22 mouse cellular contexts compared by ENCODE assay signal in the genomic region with DNA sequence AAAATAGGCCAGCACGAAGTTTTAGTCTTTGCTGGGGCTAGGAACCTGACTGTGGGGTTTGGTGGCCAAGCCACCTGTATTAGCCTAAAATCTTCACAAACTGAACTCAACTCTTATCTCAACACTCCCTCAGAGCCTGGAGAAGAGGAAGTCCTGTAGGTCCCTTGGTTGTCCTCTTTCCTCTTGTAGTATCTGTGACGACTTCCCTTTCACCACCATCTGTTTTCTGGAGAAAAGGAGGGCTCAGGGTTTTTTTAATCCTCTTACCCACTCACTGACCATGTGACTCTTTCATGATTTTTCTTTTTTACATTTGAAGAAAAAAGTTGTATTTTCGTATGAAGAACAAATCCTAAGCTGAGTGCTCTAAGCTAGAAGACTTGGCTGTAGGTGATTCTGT. TPM values are rescaled to one million over a fixed set of nuclear protein-coding genes. Genes with fewer than 3 reads are reported as not detected.
DNase-seq lines count a peak whose midpoint lies in the region; ATAC-seq and TF ChIP-seq lines count a peak whose summit lies in the region.
"Had no signal": no experiment of that assay in that cellular context is flagged by ENCODE, and none has a peak within 500 bp of the region (broad histone marks: within the 10 kb centered on the region; RNA-seq: fewer than 3 reads in every experiment).

No protein-coding gene starts in this region.

- 69% methylated on average over 3 of the region's 3 CpGs for WGBS in intestine, postnatal 0 days
- WGBS in intestine, embryonic 16.5 days = 75% methylated on average over 3 of the region's 3 CpGs
- WGBS in thymus, adult 2 months = 61% methylated on average over 3 of the region's 3 CpGs

- intact Hi-C loops in gastrocnemius, postnatal 36 days (cut with DNase I) = no loop called here

- H3K4me1 ChIP-seq in intestine, postnatal 0 days (replicated peaks; ENCODE audit: control insufficient read depth, insufficient read depth, low read length) = peaks cover 4% of the 10 kb centered on the region; the same call in 1 of the 2 replicates
- peaks cover 17% of the 10 kb centered on the region for H3K4me1 ChIP-seq in intestine, embryonic 16.5 days (ENCODE audit: control insufficient read depth, insufficient read depth, low read length)
- H3K4me1 ChIP-seq in megakaryocyte, embryonic 14.5 days = peaks cover 62% of the 10 kb centered on the region
- peaks cover 18% of the 10 kb centered on the region for H3K4me1 ChIP-seq in thymus, adult 2 months (replicated peaks; ENCODE audit: control insufficient read depth, insufficient read depth, low read length)

- no peak for TF ChIP-seq POLR2A in thymus, adult 2 months (IDR thresholded peaks at IDR 0.05; ENCODE audit: control insufficient read depth, extremely low read depth, insufficient read depth, low read length, poor library complexity)

- no peak for TF ChIP-seq CTCF in intestine, postnatal 0 days (IDR thresholded peaks at IDR 0.05; ENCODE audit: low read depth)
- TF ChIP-seq CTCF in thymus, adult 2 months (IDR thresholded peaks at IDR 0.05; ENCODE audit: borderline replicate concordance, control insufficient read depth, extremely low read depth, insufficient read depth, low read length, poor library complexity) = no peak

- no peak overlapping the region for H3K4me3 ChIP-seq in intestine, postnatal 0 days (ENCODE audit: low read depth, low read length)
- no peak overlapping the region for H3K4me3 ChIP-seq in intestine, embryonic 16.5 days (ENCODE audit: low read length)
- peak overlapping the region; percentile 42 for H3K4me3 ChIP-seq in megakaryocyte, embryonic 14.5 days (replicated peaks)
- no peak overlapping the region for H3K4me3 ChIP-seq in thymus, adult 2 months (ENCODE audit: control insufficient read depth, insufficient read depth, low read length)
- H3K4me3 ChIP-seq: embryonic facial prominence, embryonic 15.5 days; erythroblast, embryonic 14.5 days; forebrain, embryonic 10.5 days; forebrain, embryonic 15.5 days; heart, adult 2 months; heart, embryonic 15.5 days; hindbrain, embryonic 13.5 days had no signal

- no peak overlapping the region for H3K9ac ChIP-seq in intestine, postnatal 0 days (ENCODE audit: low read depth, low read length)
- no peak overlapping the region for H3K9ac ChIP-seq in intestine, embryonic 16.5 days (ENCODE audit: low read depth, low read length)
- H3K9ac ChIP-seq: embryonic facial prominence, embryonic 15.5 days; forebrain, embryonic 15.5 days; heart, embryonic 15.5 days; hindbrain, embryonic 13.5 days had no signal

- no peak for ATAC-seq in intestine, postnatal 0 days
- no peak for ATAC-seq in intestine, embryonic 16.5 days
- ATAC-seq in megakaryocyte, adult 5-6 weeks (ENCODE audit: poor library complexity, severe bottlenecking) = no peak
- ATAC-seq: forebrain, embryonic 15.5 days; hindbrain, postnatal 0 days had no signal

- peak; percentile 73 for DNase-seq in MEL-GATA-1-ER (ENCODE audit: extremely low read depth, low read depth)
- DNase-seq in thymus, adult 2 months = no peak
- no peak for DNase-seq in urinary bladder, postnatal 14 days (ENCODE audit: low spot score)
- DNase-seq in gastrocnemius, postnatal 36 days = no peak
- DNase-seq: adrenal gland, postnatal 25 days; cerebellum, adult 2 months; cerebellum, postnatal 10 days; embryo, embryonic 11 days; heart, adult 2 months; heart, postnatal 14 days had no signal

- H3K9me3 ChIP-seq in intestine, postnatal 0 days (ENCODE audit: control insufficient read depth) = no peaks in the 10 kb centered on the region
- no peaks in the 10 kb centered on the region for H3K9me3 ChIP-seq in intestine, embryonic 16.5 days (ENCODE audit: control insufficient read depth, low read length)
- no peaks in the 10 kb centered on the region for H3K9me3 ChIP-seq in megakaryocyte, embryonic 14.5 days
- H3K9me3 ChIP-seq: embryonic facial prominence, embryonic 15.5 days; forebrain, embryonic 10.5 days; forebrain, embryonic 15.5 days; heart, embryonic 15.5 days; hindbrain, embryonic 13.5 days had no signal

- no peaks in the 10 kb centered on the region for H3K27me3 ChIP-seq in intestine, postnatal 0 days (replicated peaks; ENCODE audit: control insufficient read depth, insufficient read depth, low read length)
- no peaks in the 10 kb centered on the region for H3K27me3 ChIP-seq in intestine, embryonic 16.5 days (replicated peaks; ENCODE audit: control insufficient read depth, insufficient read depth, low read length)
- no peaks in the 10 kb centered on the region for H3K27me3 ChIP-seq in megakaryocyte, embryonic 14.5 days (replicated peaks)
- H3K27me3 ChIP-seq in thymus, adult 2 months (ENCODE audit: control insufficient read depth, insufficient read depth, low read length) = no peaks in the 10 kb centered on the region
- H3K27me3 ChIP-seq: embryonic facial prominence, embryonic 15.5 days; forebrain, embryonic 15.5 days; heart, embryonic 15.5 days; hindbrain, embryonic 13.5 days had no signal

- H3K27ac ChIP-seq in intestine, postnatal 0 days (ENCODE audit: low read depth, low read length) = 0 out of 2 replicates have a peak overlapping the region, but pooled peaks have one; percentile 5
- H3K27ac ChIP-seq in intestine, embryonic 16.5 days (ENCODE audit: low read length) = no peak overlapping the region
- no peak overlapping the region for H3K27ac ChIP-seq in thymus, adult 2 months (ENCODE audit: control insufficient read depth, insufficient read depth, low read length)
- H3K27ac ChIP-seq: embryonic facial prominence, embryonic 15.5 days; forebrain, embryonic 10.5 days; forebrain, embryonic 15.5 days; heart, adult 2 months; heart, embryonic 15.5 days; hindbrain, embryonic 13.5 days; hindbrain, postnatal 0 days had no signal

- H3K4me2 ChIP-seq in intestine, postnatal 0 days (replicated peaks; ENCODE audit: low read depth) = no peak overlapping the region
- H3K4me2 ChIP-seq in intestine, embryonic 16.5 days (ENCODE audit: low read depth, low read length) = no peak overlapping the region
- H3K4me2 ChIP-seq: embryonic facial prominence, embryonic 15.5 days; forebrain, embryonic 15.5 days; heart, embryonic 11.5 days; heart, embryonic 15.5 days; hindbrain, embryonic 13.5 days had no signal

- peaks cover 62% of the 10 kb centered on the region for H3K36me3 ChIP-seq in intestine, postnatal 0 days (ENCODE audit: control insufficient read depth, insufficient read depth)
- peaks cover 31% of the 10 kb centered on the region for H3K36me3 ChIP-seq in intestine, embryonic 16.5 days (ENCODE audit: control insufficient read depth, insufficient read depth, low read length)
- peaks cover 76% of the 10 kb centered on the region for H3K36me3 ChIP-seq in megakaryocyte, embryonic 14.5 days (replicated peaks; ENCODE audit: low read length)
- H3K36me3 ChIP-seq in thymus, adult 2 months (ENCODE audit: control insufficient read depth, insufficient read depth, low read length) = peaks cover 49% of the 10 kb centered on the region

RNA-seq across cellular contexts. Expression of gene Ap2m1, which starts 4.4 kb away (rescaled TPM):
- polyA plus RNA-seq in intestine, postnatal 0 days (2015; fragmentation: Nextera tagmentation; extraction: Ambion mirVana) = 411 and 423 TPM in 2 replicates
- 679 and 681 TPM in 2 replicates for polyA plus RNA-seq in intestine, embryonic 16.5 days (2015; fragmentation: Nextera tagmentation; extraction: Ambion mirVana)
- polyA plus RNA-seq in megakaryocyte, embryonic 14.5 days (2012; ENCODE audit: insufficient read depth, low replicate concordance) = 49.0 and 228 TPM in 2 replicates
- 287 and 332 TPM in 2 replicates for total RNA-seq in megakaryocyte, adult 5-6 weeks (2015)
- total RNA-seq in megakaryocyte, adult 5-6 weeks (2017) = 207 and 242 TPM in 2 replicates
- 512 and 578 TPM in 2 replicates for polyA plus RNA-seq in thymus, adult 2 months (2012; rRNA removed)
- total RNA-seq in gastrocnemius, postnatal 36 days (2021) = 100 to 1,000 TPM; 133 to 135 TPM

RNA-seq across cellular contexts. Expression of gene Abcf3, which starts 8.7 kb away (rescaled TPM):
- 47.0 and 64.3 TPM in 2 replicates for polyA plus RNA-seq in intestine, postnatal 0 days (2015; fragmentation: Nextera tagmentation; extraction: Ambion mirVana)
- polyA plus RNA-seq in intestine, embryonic 16.5 days (2015; fragmentation: Nextera tagmentation; extraction: Ambion mirVana) = 64.8 and 67.7 TPM in 2 replicates
- 24.1 TPM in 1 of 2 replicates, not detected in the other for polyA plus RNA-seq in megakaryocyte, embryonic 14.5 days (2012; ENCODE audit: insufficient read depth, low replicate concordance)
- 15.4 and 21.7 TPM in 2 replicates for total RNA-seq in megakaryocyte, adult 5-6 weeks (2015)
- total RNA-seq in megakaryocyte, adult 5-6 weeks (2017) = 27.5 and 32.1 TPM in 2 replicates
- polyA plus RNA-seq in thymus, adult 2 months (2012; rRNA removed) = 60.9 and 70.8 TPM in 2 replicates
- total RNA-seq in gastrocnemius, postnatal 36 days (2021) = 10 to 100 TPM; 51.0 to 69.7 TPM

RNA-seq across cellular contexts. Expression of gene Dvl3, which starts 22.9 kb away (rescaled TPM):
- polyA plus RNA-seq in intestine, postnatal 0 days (2015; fragmentation: Nextera tagmentation; extraction: Ambion mirVana) = 11.5 and 13.7 TPM in 2 replicates
- polyA plus RNA-seq in intestine, embryonic 16.5 days (2015; fragmentation: Nextera tagmentation; extraction: Ambion mirVana) = 15.7 and 18.5 TPM in 2 replicates
- 21.1 and 45.9 TPM in 2 replicates for polyA plus RNA-seq in megakaryocyte, embryonic 14.5 days (2012; ENCODE audit: insufficient read depth, low replicate concordance)
- 21.9 and 22.4 TPM in 2 replicates for total RNA-seq in megakaryocyte, adult 5-6 weeks (2015)
- total RNA-seq in megakaryocyte, adult 5-6 weeks (2017) = 2.6 and 4.2 TPM in 2 replicates
- 42.7 and 49.5 TPM in 2 replicates for polyA plus RNA-seq in thymus, adult 2 months (2012; rRNA removed)
- 10 to 100 TPM; 27.8 to 28.8 TPM for total RNA-seq in gastrocnemius, postnatal 36 days (2021)

RNA-seq across cellular contexts. Expression of gene Eif2b5, which starts 41.0 kb away (rescaled TPM):
- 37.2 and 37.8 TPM in 2 replicates for polyA plus RNA-seq in intestine, postnatal 0 days (2015; fragmentation: Nextera tagmentation; extraction: Ambion mirVana)
- polyA plus RNA-seq in intestine, embryonic 16.5 days (2015; fragmentation: Nextera tagmentation; extraction: Ambion mirVana) = 90.0 and 93.7 TPM in 2 replicates
- 5.9 and 9.1 TPM in 2 replicates for polyA plus RNA-seq in megakaryocyte, embryonic 14.5 days (2012; ENCODE audit: insufficient read depth, low replicate concordance)
- total RNA-seq in megakaryocyte, adult 5-6 weeks (2015) = 30.1 and 31.6 TPM in 2 replicates
- total RNA-seq in megakaryocyte, adult 5-6 weeks (2017) = 43.1 and 46.1 TPM in 2 replicates
- 40.7 and 44.7 TPM in 2 replicates for polyA plus RNA-seq in thymus, adult 2 months (2012; rRNA removed)
- 10 to 100 TPM; 44.2 to 56.1 TPM for total RNA-seq in gastrocnemius, postnatal 36 days (2021)

RNA-seq across cellular contexts. Expression of gene Vwa5b2, which starts 49.6 kb away (rescaled TPM):
- polyA plus RNA-seq in intestine, postnatal 0 days (2015; fragmentation: Nextera tagmentation; extraction: Ambion mirVana) = 1.7 and 2.0 TPM in 2 replicates
- polyA plus RNA-seq in intestine, embryonic 16.5 days (2015; fragmentation: Nextera tagmentation; extraction: Ambion mirVana) = 5.5 and 5.6 TPM in 2 replicates
- polyA plus RNA-seq in megakaryocyte, embryonic 14.5 days (2012; ENCODE audit: insufficient read depth, low replicate concordance) = not detected in 2 replicates
- not detected in 2 replicates for total RNA-seq in megakaryocyte, adult 5-6 weeks (2015)
- total RNA-seq in megakaryocyte, adult 5-6 weeks (2017) = not detected in 2 replicates
- 0.03 and 0.15 TPM in 2 replicates for polyA plus RNA-seq in thymus, adult 2 months (2012; rRNA removed)
- not detected for total RNA-seq in gastrocnemius, postnatal 36 days (2021)
- total RNA-seq: heart, postnatal 14 days had no signal
